Mouse (Mus musculus) liver, embryonic 16.5 days (tissue): Measurements from ENCODE around the gene Gm3468. TPM values are rescaled to one million over a fixed set of nuclear protein-coding genes. Genes with fewer than 3 reads are reported as not detected.
"Not testable (repeated sequence)": the region's sequence is repeated elsewhere in the genome, so short reads cannot be mapped to it uniquely, and the experiment has no call there.

Experiments used
- ATAC-seq: fragments of 200-750 bp; cut with Nextera tagmentation; 2 replicates; pipeline ENCODE4 v1.8.0; 2017; ENCODE audit warnings: low read depth, mild to moderate bottlenecking, moderate number of reproducible peaks, moderate library complexity
- H3K27ac ChIP-seq: fragments of 300-500 bp; sonication (generic); 2 replicates; pipeline ENCODE4 v1.5.1; 2014; ENCODE audit warnings: mild to moderate bottlenecking, low read length
- H3K27me3 ChIP-seq: fragments of 300-500 bp; sonication (generic); 2 replicates; pipeline ENCODE4 v1.6.1; 2014; ENCODE audit warnings: low read depth, low read length, mixed read lengths; ENCODE audit not compliant: control insufficient read depth, insufficient read depth
- H3K36me3 ChIP-seq: fragments of 300-500 bp; sonication (generic); 2 replicates; pipeline ENCODE4 v1.6.1; 2014; ENCODE audit warnings: mild to moderate bottlenecking; ENCODE audit not compliant: control insufficient read depth, insufficient read depth
- H3K4me1 ChIP-seq: fragments of 300-500 bp; sonication (generic); 2 replicates; pipeline ENCODE4 v1.6.1; 2014; ENCODE audit warnings: low read depth, low read length, mixed read lengths; ENCODE audit not compliant: control insufficient read depth
- H3K4me2 ChIP-seq: fragments of 300-500 bp; sonication (generic); 2 replicates; pipeline ENCODE4 v1.6.1; 2014; ENCODE audit warnings: low read depth, low read length, mixed read lengths
- H3K4me3 ChIP-seq: fragments of 300-500 bp; sonication (generic); 2 replicates; pipeline ENCODE4 v1.5.1; 2014; ENCODE audit warnings: low read depth, mild to moderate bottlenecking, low read length
- H3K9ac ChIP-seq: fragments of 300-500 bp; sonication (generic); 2 replicates; pipeline ENCODE4 v1.6.1; 2014; ENCODE audit warnings: low read depth, low read length
- H3K9me3 ChIP-seq: fragments of 300-500 bp; sonication (generic); replicated peaks from 2 replicates; pipeline ENCODE4 v1.6.1; 2016; ENCODE audit warnings: low read length; ENCODE audit not compliant: control insufficient read depth
- WGBS: fragments of 180-500 bp; shearing (Covaris S2); extraction: QIAGEN DNeasy Blood & Tissue Kit; methylation state at CpG from one replicate; pipeline ENCODE4 v1.1.7; 2014; ENCODE audit not compliant: insufficient replicate concordance; 5-methylcytosine and 5-hydroxymethylcytosine counted together
- polyA plus RNA-seq: library from polyadenylated mRNA; unstranded; fragments of >200 nt; fragmentation: Nextera tagmentation; extraction: Ambion mirVana; gene quantifications from 2 replicates; pipeline ENCODE4 v1.2.1, GENCODE M21; 2015

The Gm3468 gene
- 0.05 TPM in 1 of 2 replicates, not detected in the other for polyA plus RNA-seq

- H3K27ac ChIP-seq, H3K4me2 ChIP-seq, H3K4me1 ChIP-seq, H3K9ac ChIP-seq, ATAC-seq, H3K36me3 ChIP-seq, H3K4me3 ChIP-seq, H3K27me3 ChIP-seq, H3K9me3 ChIP-seq: not testable (repeated sequence)
- under 1% methylated on average over 30 of the region's 51 CpGs for WGBS
These were observed at the start of gene Gm3468 for GRCm38 (mm10) chr14:6108272-6108925. TSS of gene Gm3468 (minus strand) at chr14:6108665.

GRCm38 (mm10) chr14:6125707-6126106, 17.2 kb upstream of the Gm3468 start, which contains the start of gene Gm3476:
TSS of gene Gm3476 (minus strand) at chr14:6125807.
- not testable (repeated sequence) for H3K4me2 ChIP-seq, H3K4me1 ChIP-seq, H3K27me3 ChIP-seq, H3K9ac ChIP-seq, H3K27ac ChIP-seq, ATAC-seq, H3K9me3 ChIP-seq, H3K4me3 ChIP-seq, H3K36me3 ChIP-seq
- WGBS: no CpG with 5 or more reads among the region's 1 CpGs

- not testable (repeated sequence) for H3K27ac ChIP-seq, H3K36me3 ChIP-seq, H3K27me3 ChIP-seq, H3K4me2 ChIP-seq, ATAC-seq, H3K4me1 ChIP-seq, H3K4me3 ChIP-seq, H3K9ac ChIP-seq, H3K9me3 ChIP-seq
- 10% methylated on average over 8 of the region's 9 CpGs for WGBS
These were observed 965 bp downstream of the Gm3468 start for GRCm38 (mm10) chr14:6107500-6107899.

GRCm38 (mm10) chr14:6093842-6094241, 14.6 kb downstream of the Gm3468 start, which contains the start of gene Gm8206:
TSS of gene Gm8206 (minus strand) at chr14:6093942.
- H3K4me1 ChIP-seq, H3K27me3 ChIP-seq, H3K9ac ChIP-seq, ATAC-seq, H3K27ac ChIP-seq, H3K4me2 ChIP-seq, H3K9me3 ChIP-seq, H3K36me3 ChIP-seq, H3K4me3 ChIP-seq: not testable (repeated sequence)
- WGBS: 33% methylated on average over 2 of the region's 3 CpGs

GRCm38 (mm10) chr14:6058167-6058566, 50.3 kb downstream of the Gm3468 start, which contains the start of gene Gm6337:
TSS of gene Gm6337 (minus strand) at chr14:6058267.
- H3K9me3 ChIP-seq, H3K36me3 ChIP-seq, H3K4me2 ChIP-seq, H3K4me3 ChIP-seq, H3K9ac ChIP-seq, ATAC-seq, H3K27me3 ChIP-seq, H3K27ac ChIP-seq, H3K4me1 ChIP-seq: not testable (repeated sequence)
- WGBS: 53% methylated on average over 3 of the region's 4 CpGs

Other genes starting within 250 kb of the Gm3468 start
- not detected in 2 replicates for gene Gm8237, start 228.3 kb downstream of the Gm3468 start, polyA plus RNA-seq
- not detected in 2 replicates for gene Gm3248, start 146.9 kb downstream of the Gm3468 start, polyA plus RNA-seq
- not detected in 2 replicates for gene Gm3453, start 129.5 kb downstream of the Gm3468 start, polyA plus RNA-seq
- gene Gm6337, start 50.4 kb downstream of the Gm3468 start, polyA plus RNA-seq: not detected in 2 replicates
- 0.06 TPM in 1 of 2 replicates, not detected in the other for gene Gm8206, start 14.7 kb downstream of the Gm3468 start, polyA plus RNA-seq
- not detected in 2 replicates for gene Gm3476, start 17.1 kb upstream of the Gm3468 start, polyA plus RNA-seq
- gene Gm21560, start 110.6 kb upstream of the Gm3468 start, polyA plus RNA-seq: not detected in 2 replicates
- gene Gm3411, start 178.6 kb upstream of the Gm3468 start, polyA plus RNA-seq: not detected in 2 replicates
- gene Gm21103, start 196.2 kb upstream of the Gm3468 start, polyA plus RNA-seq: not detected in 2 replicates
- not detected in 2 replicates for gene Gm3618, start 235.0 kb upstream of the Gm3468 start, polyA plus RNA-seq